Mouse (Mus musculus): ENCODE data around the gene Ppm1g.

- TF ChIP-seq CTCF (IDR thresholded peaks at IDR 0.05; ENCODE audit: insufficient read depth, low read depth, low read length) (no peak), POLR2A (IDR thresholded peaks at IDR 0.05; ENCODE audit: insufficient read depth, low read depth, low read length) (peak; percentile 95)
Observed at GRCm38 (mm10) chr5:31220448-31221303, at the start of gene Ppm1g.
